Mouse (Mus musculus) forebrain, embryonic 11.5 days (tissue): ENCODE measurements around the gene Padi1. TPM values are rescaled to one million over a fixed set of nuclear protein-coding genes. Genes with fewer than 3 reads are reported as not detected.

ENCODE experiments used
- ATAC-seq: fragments of 200-750 bp; cut with Nextera tagmentation; replicated peaks from 2 replicates; pipeline ENCODE4 v1.8.0; 2017; ENCODE audit warnings: moderate TSS enrichment; ENCODE audit not compliant: low FRiP score
- DNase-seq: peaks from one replicate; pipeline ENCODE4 v3.0.0-alpha.2; 2017; ENCODE audit warnings: low spot score
- H3K27ac ChIP-seq: fragments of 300-500 bp; sonication (generic); 2 replicates; pipeline ENCODE4 v1.5.1; 2014; ENCODE audit warnings: low read depth, low read length
- H3K27me3 ChIP-seq: fragments of 300-500 bp; sonication (generic); 2 replicates; pipeline ENCODE4 v1.6.1; 2014; ENCODE audit warnings: mild to moderate bottlenecking, low read length, mixed read lengths; ENCODE audit not compliant: control insufficient read depth, insufficient read depth
- H3K36me3 ChIP-seq: fragments of 300-500 bp; sonication (generic); 2 replicates; pipeline ENCODE4 v1.6.1; 2014; ENCODE audit warnings: mild to moderate bottlenecking, low read length, moderate library complexity, mixed read lengths; ENCODE audit not compliant: control insufficient read depth, insufficient read depth
- H3K4me1 ChIP-seq: fragments of 300-500 bp; sonication (generic); replicated peaks from 2 replicates; pipeline ENCODE4 v1.6.1; 2014; ENCODE audit warnings: low read length, mixed read lengths; ENCODE audit not compliant: control insufficient read depth, insufficient read depth
- H3K4me2 ChIP-seq: fragments of 300-500 bp; sonication (generic); 2 replicates; pipeline ENCODE4 v1.6.1; 2014; ENCODE audit warnings: low read depth, mild to moderate bottlenecking, low read length, moderate library complexity, mixed read lengths; ENCODE audit not compliant: severe bottlenecking
- H3K4me3 ChIP-seq: fragments of 300-500 bp; sonication (generic); 2 replicates; pipeline ENCODE4 v1.5.1; 2014; ENCODE audit warnings: low read depth, low read length
- H3K9ac ChIP-seq: fragments of 300-500 bp; sonication (generic); 2 replicates; pipeline ENCODE4 v1.6.1; 2014; ENCODE audit warnings: low read length
- H3K9me3 ChIP-seq: fragments of 300-500 bp; sonication (generic); 2 replicates; pipeline ENCODE4 v1.6.1; 2016; ENCODE audit warnings: low read length, mixed read lengths; ENCODE audit not compliant: control insufficient read depth
- WGBS: fragments of 180-500 bp; shearing (Covaris S2); extraction: QIAGEN DNeasy Blood & Tissue Kit; methylation state at CpG from one replicate; pipeline ENCODE4 v1.1.7; 2014; 5-methylcytosine and 5-hydroxymethylcytosine counted together
- polyA plus RNA-seq: library from polyadenylated mRNA; unstranded; fragments of >200 nt; fragmentation: Nextera tagmentation; extraction: Ambion mirVana; gene quantifications from 2 replicates; pipeline ENCODE4 v1.2.1, GENCODE M21; 2014

Gene Padi1
- polyA plus RNA-seq, 1 experiment from 2014 or later, result not detected

- DNase-seq (no peak), ATAC-seq (no peak)
- no peak overlapping the region for H3K9ac ChIP-seq
- no peaks in the 10 kb centered on the region for H3K9me3 ChIP-seq
- 0 out of 2 replicates have a peak, but pooled peaks cover 8% of the 10 kb centered on the region for H3K4me1 ChIP-seq
- no peak overlapping the region for H3K27ac ChIP-seq
- H3K4me2 ChIP-seq, result no peak overlapping the region
- H3K4me3 ChIP-seq, result no peak overlapping the region
- H3K36me3 ChIP-seq, result no peaks in the 10 kb centered on the region
- H3K27me3 ChIP-seq, result no peaks in the 10 kb centered on the region
- WGBS, result 77% methylated on average over 8 of the region's 8 CpGs
Measured at GRCm38 (mm10) chr4:140812191-140812590, 33.4 kb downstream of the Padi1 start.

- H3K27ac ChIP-seq, result no peak within 1 kb of the TSS
- 0 out of 2 replicates have a peak, but pooled peaks cover 8% of the 10 kb centered on the region for H3K4me1 ChIP-seq
- no peak within 1 kb of the TSS for H3K4me3 ChIP-seq
- DNase-seq (no peak), ATAC-seq (no peak)
- no peaks in the 10 kb centered on the region for H3K27me3 ChIP-seq
- H3K4me2 ChIP-seq, result no peak within 1 kb of the TSS
- no peak within 1 kb of the TSS for H3K9ac ChIP-seq
- no peaks in the 10 kb centered on the region for H3K36me3 ChIP-seq
- 80% methylated on average over 15 of the region's 16 CpGs for WGBS
- no peaks in the 10 kb centered on the region for H3K9me3 ChIP-seq
Measured at GRCm38 (mm10) chr4:140810458-140811260, 34.9 kb downstream of the Padi1 start, which contains the start of gene Padi3. Gene Padi3, minus strand, starts transcription at chr4:140810648.

- H3K4me2 ChIP-seq, result no peak overlapping the region
- no peak overlapping the region for H3K27ac ChIP-seq
- 0 out of 2 replicates have a peak, but pooled peaks cover 5% of the 10 kb centered on the region for H3K4me1 ChIP-seq
- no peak for DNase-seq
- H3K9me3 ChIP-seq, result no peaks in the 10 kb centered on the region
- WGBS, result 86% methylated on average over 8 of the region's 8 CpGs
- ATAC-seq, result no peak
- H3K9ac ChIP-seq, result no peak overlapping the region
- H3K36me3 ChIP-seq, result no peaks in the 10 kb centered on the region
- H3K27me3 ChIP-seq, result no peaks in the 10 kb centered on the region
- no peak overlapping the region for H3K4me3 ChIP-seq
Measured at GRCm38 (mm10) chr4:140809118-140809517, 36.5 kb downstream of the Padi1 start.

DNA sequence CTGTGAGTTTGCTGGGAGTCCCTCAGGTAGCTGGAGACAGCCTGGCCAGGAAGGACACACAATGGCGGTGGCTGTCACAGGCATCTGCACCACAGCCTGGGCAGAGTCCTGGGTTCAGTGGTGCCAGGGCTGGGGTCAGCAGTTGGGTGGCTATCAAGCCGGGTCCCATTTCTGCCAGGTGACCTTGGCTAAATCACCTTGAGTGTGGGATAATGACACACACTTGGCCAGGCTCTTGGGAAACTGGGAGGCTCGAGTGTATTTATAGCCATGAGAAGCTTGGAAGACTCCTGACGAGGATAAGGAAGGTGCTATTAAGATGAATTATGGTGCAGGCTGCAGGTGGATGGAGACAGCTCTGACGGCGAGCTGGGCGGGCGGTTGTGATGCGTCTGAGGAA, 41.0 kb downstream of the Padi1 start:
- H3K4me3 ChIP-seq, result no peak overlapping the region
- H3K9me3 ChIP-seq, result no peaks in the 10 kb centered on the region
- H3K9ac ChIP-seq, result no peak overlapping the region
- 90% methylated on average over 9 of the region's 9 CpGs for WGBS
- H3K27ac ChIP-seq, result no peak overlapping the region
- no peaks in the 10 kb centered on the region for H3K27me3 ChIP-seq
- no peak for ATAC-seq
- no peak overlapping the region for H3K4me2 ChIP-seq
- no peaks in the 10 kb centered on the region for H3K36me3 ChIP-seq
- no peak for DNase-seq
- no peaks in the 10 kb centered on the region for H3K4me1 ChIP-seq

GRCm38 (mm10) chr4:140801364-140801763, 44.2 kb downstream of the Padi1 start:
- Histone ChIP-seq H3K4me3 (no peak overlapping the region), H3K27ac (no peak overlapping the region), H3K4me2 (no peak overlapping the region), H3K9me3 (no peaks in the 10 kb centered on the region), H3K27me3 (no peaks in the 10 kb centered on the region), H3K36me3 (no peaks in the 10 kb centered on the region), H3K4me1 (no peaks in the 10 kb centered on the region), H3K9ac (no peak overlapping the region)
- 77% methylated on average over 3 of the region's 3 CpGs for WGBS
- ATAC-seq, result no peak
- DNase-seq, result no peak

- DNase-seq (no peak), ATAC-seq (no peak)
- H3K27me3 ChIP-seq, result no peaks in the 10 kb centered on the region
- no peak overlapping the region for H3K4me3 ChIP-seq
- H3K9ac ChIP-seq, result no peak overlapping the region
- H3K9me3 ChIP-seq, result no peaks in the 10 kb centered on the region
- no peaks in the 10 kb centered on the region for H3K36me3 ChIP-seq
- H3K4me2 ChIP-seq, result no peak overlapping the region
- no peak overlapping the region for H3K27ac ChIP-seq
- 88% methylated on average over 3 of the region's 3 CpGs for WGBS
- no peaks in the 10 kb centered on the region for H3K4me1 ChIP-seq
Measured at GRCm38 (mm10) chr4:140796786-140797185, 48.8 kb downstream of the Padi1 start.

GRCm38 (mm10) chr4:140794678-140795077, 50.9 kb downstream of the Padi1 start:
- Histone ChIP-seq H3K36me3 (no peaks in the 10 kb centered on the region), H3K4me3 (no peak overlapping the region), H3K9ac (no peak overlapping the region), H3K27me3 (no peaks in the 10 kb centered on the region), H3K27ac (no peak overlapping the region), H3K4me1 (no peaks in the 10 kb centered on the region), H3K9me3 (no peaks in the 10 kb centered on the region), H3K4me2 (no peak overlapping the region)
- DNase-seq (no peak), ATAC-seq (no peak)
- 94% methylated on average over 9 of the region's 9 CpGs for WGBS

- H3K4me1 ChIP-seq, result no peaks in the 10 kb centered on the region
- H3K9ac ChIP-seq, result no peak overlapping the region
- H3K4me3 ChIP-seq, result no peak overlapping the region
- H3K9me3 ChIP-seq, result no peaks in the 10 kb centered on the region
- no peak overlapping the region for H3K4me2 ChIP-seq
- H3K36me3 ChIP-seq, result no peaks in the 10 kb centered on the region
- DNase-seq, result no peak
- no peaks in the 10 kb centered on the region for H3K27me3 ChIP-seq
- WGBS, result 54% methylated on average over 9 of the region's 9 CpGs
- H3K27ac ChIP-seq, result no peak overlapping the region
- ATAC-seq, result no peak
Measured at GRCm38 (mm10) chr4:140793795-140794194, 51.8 kb downstream of the Padi1 start.

GRCm38 (mm10) chr4:140792584-140792983, 53.0 kb downstream of the Padi1 start:
- H3K4me1 ChIP-seq, result no peaks in the 10 kb centered on the region
- H3K27me3 ChIP-seq, result no peaks in the 10 kb centered on the region
- no peak overlapping the region for H3K27ac ChIP-seq
- no peaks in the 10 kb centered on the region for H3K9me3 ChIP-seq
- ATAC-seq (no peak), DNase-seq (no peak)
- no peak overlapping the region for H3K4me2 ChIP-seq
- H3K9ac ChIP-seq, result no peak overlapping the region
- WGBS, result 88% methylated on average over 7 of the region's 7 CpGs
- no peaks in the 10 kb centered on the region for H3K36me3 ChIP-seq
- no peak overlapping the region for H3K4me3 ChIP-seq
